Mouse (Mus musculus): Measurements from ENCODE around the gene Chst8. TPM values are rescaled to one million over a fixed set of nuclear protein-coding genes. Genes with fewer than 3 reads are reported as not detected.

Gene Chst8
- polyA plus RNA-seq, 1 experiment from 2014 or later = 7.6 TPM

GRCm38 (mm10) chr7:34671911-34672310 is 140.6 kb downstream of the Chst8 start:
- Histone ChIP-seq H3K4me3 (no peak overlapping the region), H3K4me1 (peaks cover 45% of the 10 kb centered on the region), H3K27me3 (replicated peaks; ENCODE audit: low read depth, poor library complexity, severe bottlenecking) (peaks cover 45% of the 10 kb centered on the region), H3K9me3 (no peaks in the 10 kb centered on the region), H3K27ac (replicated peaks) (no peak overlapping the region), H3K36me3 (replicated peaks) (no peaks in the 10 kb centered on the region; the same call in 1 of the 2 replicates)
- peak; percentile 90 for DNase-seq (ENCODE audit: low spot score)
- 4% methylated on average over 6 of the region's 6 CpGs for WGBS

- peaks cover 42% of the 10 kb centered on the region for H3K4me1 ChIP-seq
- peaks cover 37% of the 10 kb centered on the region for H3K27me3 ChIP-seq (replicated peaks; ENCODE audit: low read depth, poor library complexity, severe bottlenecking)
- no peaks in the 10 kb centered on the region; the same call in 1 of the 2 replicates for H3K36me3 ChIP-seq (replicated peaks)
- WGBS = 74% methylated on average over 3 of the region's 3 CpGs
- no peak overlapping the region for H3K27ac ChIP-seq (replicated peaks)
- H3K4me3 ChIP-seq = no peak overlapping the region
- H3K9me3 ChIP-seq = no peaks in the 10 kb centered on the region
- no peak for DNase-seq (ENCODE audit: low spot score)
Observed at GRCm38 (mm10) chr7:34670778-34671177, 141.7 kb downstream of the Chst8 start.

- 13% methylated on average over 9 of the region's 9 CpGs for WGBS
- Histone ChIP-seq H3K4me3 (peak overlapping the region; percentile 21; the same call in 1 of the 2 replicates), H3K27me3 (replicated peaks; ENCODE audit: low read depth, poor library complexity, severe bottlenecking) (peaks cover 23% of the 10 kb centered on the region), H3K4me1 (peaks cover 28% of the 10 kb centered on the region), H3K9me3 (no peaks in the 10 kb centered on the region), H3K36me3 (replicated peaks) (no peaks in the 10 kb centered on the region; the same call in 1 of the 2 replicates), H3K27ac (replicated peaks) (no peak overlapping the region)
- DNase-seq (ENCODE audit: low spot score) = no peak
Observed at GRCm38 (mm10) chr7:34669336-34669735, 143.2 kb downstream of the Chst8 start.

- H3K4me1 ChIP-seq = peaks cover 20% of the 10 kb centered on the region
- H3K27ac ChIP-seq (replicated peaks) = no peak overlapping the region
- H3K4me3 ChIP-seq = no peak overlapping the region
- H3K27me3 ChIP-seq (replicated peaks; ENCODE audit: low read depth, poor library complexity, severe bottlenecking) = peaks cover 8% of the 10 kb centered on the region
- WGBS = 90% methylated on average over 16 of the region's 16 CpGs
- no peak for DNase-seq (ENCODE audit: low spot score)
- no peaks in the 10 kb centered on the region for H3K9me3 ChIP-seq
- no peaks in the 10 kb centered on the region; the same call in 1 of the 2 replicates for H3K36me3 ChIP-seq (replicated peaks)
Observed at GRCm38 (mm10) chr7:34667874-34668273, 144.6 kb downstream of the Chst8 start.

GRCm38 (mm10) chr7:34663145-34663544 is 149.4 kb downstream of the Chst8 start:
- Histone ChIP-seq H3K27me3 (replicated peaks; ENCODE audit: low read depth, poor library complexity, severe bottlenecking) (no peaks in the 10 kb centered on the region), H3K4me1 (peaks cover 27% of the 10 kb centered on the region), H3K4me3 (no peak overlapping the region), H3K27ac (replicated peaks) (no peak overlapping the region), H3K9me3 (no peaks in the 10 kb centered on the region), H3K36me3 (replicated peaks) (no peaks in the 10 kb centered on the region; the same call in 1 of the 2 replicates)
- 38% methylated on average over 7 of the region's 7 CpGs for WGBS
- DNase-seq (ENCODE audit: low spot score) = no peak

- Histone ChIP-seq H3K27ac (replicated peaks) (no peak overlapping the region; the same call in 1 of the 2 replicates), H3K9me3 (no peaks in the 10 kb centered on the region), H3K4me1 (peaks cover 27% of the 10 kb centered on the region), H3K36me3 (replicated peaks) (no peaks in the 10 kb centered on the region), H3K27me3 (replicated peaks; ENCODE audit: low read depth, poor library complexity, severe bottlenecking) (no peaks in the 10 kb centered on the region), H3K4me3 (no peak overlapping the region)
- no peak for DNase-seq (ENCODE audit: low spot score)
- WGBS = 7% methylated on average over 5 of the region's 5 CpGs
Observed at GRCm38 (mm10) chr7:34662227-34662626, 150.3 kb downstream of the Chst8 start.

- no peak for DNase-seq (ENCODE audit: low spot score)
- Histone ChIP-seq H3K27ac (replicated peaks) (0 out of 2 replicates have a peak overlapping the region, but pooled peaks have one; percentile 19), H3K9me3 (no peaks in the 10 kb centered on the region), H3K27me3 (replicated peaks; ENCODE audit: low read depth, poor library complexity, severe bottlenecking) (no peaks in the 10 kb centered on the region), H3K4me3 (no peak overlapping the region), H3K4me1 (peaks cover 38% of the 10 kb centered on the region), H3K36me3 (replicated peaks) (no peaks in the 10 kb centered on the region)
- 44% methylated on average over 6 of the region's 6 CpGs for WGBS
Observed at GRCm38 (mm10) chr7:34659386-34660085, 153.0 kb downstream of the Chst8 start.

- Histone ChIP-seq H3K9me3 (no peaks in the 10 kb centered on the region), H3K4me3 (peak within 1 kb of the TSS; percentile 92), H3K27ac (replicated peaks) (peak within 1 kb of the TSS; percentile 100), H3K4me1 (peaks cover 33% of the 10 kb centered on the region), H3K27me3 (replicated peaks; ENCODE audit: low read depth, poor library complexity, severe bottlenecking) (no peaks in the 10 kb centered on the region), H3K36me3 (replicated peaks) (peaks cover under 1% of the 10 kb centered on the region; the same call in 1 of the 2 replicates)
- no peak for DNase-seq (ENCODE audit: low spot score)
- 76% methylated on average over 5 of the region's 5 CpGs for WGBS
Observed at GRCm38 (mm10) chr7:34656632-34657031, 155.9 kb downstream of the Chst8 start, which contains the start of gene Kctd15. TSS of gene Kctd15 (minus strand) at chr7:34656732.

- H3K36me3 ChIP-seq (replicated peaks) = peaks cover 14% of the 10 kb centered on the region
- peak overlapping the region; percentile 92 for H3K4me3 ChIP-seq
- H3K9me3 ChIP-seq = no peaks in the 10 kb centered on the region
- peak overlapping the region; percentile 100 for H3K27ac ChIP-seq (replicated peaks)
- H3K27me3 ChIP-seq (replicated peaks; ENCODE audit: low read depth, poor library complexity, severe bottlenecking) = no peaks in the 10 kb centered on the region
- WGBS = under 1% methylated on average over 66 of the region's 74 CpGs
- H3K4me1 ChIP-seq = peaks cover 45% of the 10 kb centered on the region
- DNase-seq (ENCODE audit: low spot score) = peak; percentile 96
Observed at GRCm38 (mm10) chr7:34655086-34655839, 157.2 kb downstream of the Chst8 start.

GRCm38 (mm10) chr7:34654441-34655085 is 157.9 kb downstream of the Chst8 start:
- under 1% methylated on average over 59 of the region's 81 CpGs for WGBS
- Histone ChIP-seq H3K27ac (replicated peaks) (peak overlapping the region; percentile 100), H3K4me1 (peaks cover 41% of the 10 kb centered on the region), H3K4me3 (peak overlapping the region; percentile 92), H3K27me3 (replicated peaks; ENCODE audit: low read depth, poor library complexity, severe bottlenecking) (no peaks in the 10 kb centered on the region), H3K36me3 (replicated peaks) (peaks cover 21% of the 10 kb centered on the region), H3K9me3 (no peaks in the 10 kb centered on the region)
- peak; percentile 79 for DNase-seq (ENCODE audit: low spot score)

GRCm38 (mm10) chr7:34653731-34654440 is 158.6 kb downstream of the Chst8 start:
- peak; percentile 82 for DNase-seq (ENCODE audit: low spot score)
- no peaks in the 10 kb centered on the region for H3K27me3 ChIP-seq (replicated peaks; ENCODE audit: low read depth, poor library complexity, severe bottlenecking)
- H3K4me3 ChIP-seq = peak overlapping the region; percentile 92
- H3K36me3 ChIP-seq (replicated peaks) = peaks cover 28% of the 10 kb centered on the region
- H3K27ac ChIP-seq (replicated peaks) = peak overlapping the region; percentile 100
- WGBS = under 1% methylated on average over 60 of the region's 64 CpGs
- no peaks in the 10 kb centered on the region for H3K9me3 ChIP-seq
- H3K4me1 ChIP-seq = peaks cover 35% of the 10 kb centered on the region
